Mouse (Mus musculus): ENCODE data around the gene Mthfd1l.

GRCm38 (mm10) chr10:4028851-4029442 is 56.0 kb downstream of the Mthfd1l start:
- no peak for TF ChIP-seq POLR2A (IDR thresholded peaks at IDR 0.05; ENCODE audit: extremely low read depth, insufficient read depth, low read length)
- no peak for TF ChIP-seq CTCF (IDR thresholded peaks at IDR 0.05; ENCODE audit: extremely low read depth, insufficient read depth, low read length)
